Mouse (Mus musculus) cerebellum, adult 2 months (tissue): ENCODE measurements around the gene Slc45a1. TPM values are rescaled to one million over a fixed set of nuclear protein-coding genes. Genes with fewer than 3 reads are reported as not detected.
A peak's percentile ranks its signal among the peaks of the same experiment; 100 is the strongest.

ENCODE experiments used
- DNase-seq, 2 experiments: peaks; one replicate each; pipeline ENCODE4 v3.0.0; 2021
- H3K27ac ChIP-seq: fragments of 200-500 bp; 2 replicates; pipeline ENCODE4 v1.5.1; 2012; ENCODE audit warnings: low read length, control low read depth, inconsistent platforms; ENCODE audit not compliant: insufficient read depth
- H3K27me3 ChIP-seq: fragments of 200-500 bp; 2 replicates; pipeline ENCODE4 v1.6.1; 2012; ENCODE audit warnings: inconsistent platforms, mild to moderate bottlenecking, low read length, moderate library complexity; ENCODE audit not compliant: control insufficient read depth, insufficient read depth
- H3K4me1 ChIP-seq: fragments of 200-500 bp; 2 replicates; pipeline ENCODE4 v1.6.1; 2011; ENCODE audit warnings: low read length; ENCODE audit not compliant: control insufficient read depth, insufficient read depth
- H3K4me3 ChIP-seq: fragments of 200-500 bp; replicated peaks from 2 replicates; pipeline ENCODE3; 2011; ENCODE audit warnings: mild to moderate bottlenecking, low read depth, low read length, control low read depth; ENCODE audit not compliant: insufficient read depth
- CTCF ChIP-seq: fragments of 200-500 bp; IDR thresholded peaks from 2 replicates; pipeline ENCODE4 v1.5.1; 2011; ENCODE audit warnings: low read depth, mild to moderate bottlenecking, control low read depth, low read length, moderate library complexity, borderline replicate concordance; ENCODE audit not compliant: insufficient read depth
- POLR2A ChIP-seq: fragments of 200-500 bp; IDR thresholded peaks from 2 replicates; pipeline ENCODE4 v1.6.1; 2011; ENCODE audit warnings: low read length, control low read depth, borderline replicate concordance; ENCODE audit not compliant: insufficient read depth
- WGBS: fragments of 180-500 bp; shearing (Covaris S2); methylation state at CpG from one replicate; pipeline ENCODE4 v1.1.7; 2018; 5-methylcytosine and 5-hydroxymethylcytosine counted together
- polyA plus RNA-seq: library from polyadenylated mRNA; depleted of rRNA; stranded (reverse); fragments of >200 nt; gene quantifications from 2 replicates; pipeline ENCODE4 v1.2.3, GENCODE M21; 2012

Slc45a1 gene
- polyA plus RNA-seq, 1 experiment: 54.9 TPM

DNA sequence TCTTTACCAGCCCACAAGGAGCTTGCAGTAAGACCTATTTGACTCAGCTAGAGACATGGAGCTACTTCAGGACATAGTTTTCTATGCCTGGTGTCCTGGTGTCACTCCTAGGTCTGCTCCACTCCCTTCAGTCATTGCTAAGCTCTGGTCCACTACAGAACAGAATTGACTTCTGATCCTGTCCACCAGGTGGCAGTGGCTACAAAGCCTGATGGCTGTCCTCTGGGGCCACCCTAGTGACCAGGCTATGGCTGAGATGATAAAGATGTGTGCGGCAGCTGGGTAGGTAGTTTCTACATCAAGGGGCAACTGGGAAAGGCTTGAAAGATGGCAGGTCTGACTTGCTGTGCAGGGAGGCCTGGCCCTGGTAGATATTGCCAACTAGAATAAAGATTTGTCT is 26.5 kb downstream of the Slc45a1 start:
- 14% methylated on average over 1 of the region's 1 CpGs for WGBS
- peak; percentile 87 for TF ChIP-seq CTCF
- TF ChIP-seq POLR2A: no peak
- peak; percentile 78 to 80 for DNase-seq

GRCm38 (mm10) chr4:150624933-150625332 is 27.0 kb downstream of the Slc45a1 start:
- peaks cover 8% of the 10 kb centered on the region for H3K4me1 ChIP-seq
- H3K4me3 ChIP-seq: no peak overlapping the region
- 65% methylated on average over 4 of the region's 4 CpGs for WGBS
- H3K27me3 ChIP-seq: no peaks in the 10 kb centered on the region
- no peak overlapping the region for H3K27ac ChIP-seq
- TF ChIP-seq CTCF (no peak), POLR2A (no peak)
- no peak for DNase-seq

More for the DNA sequence above, 26.5 kb downstream of the Slc45a1 start:
- Histone ChIP-seq H3K4me3 (no peak overlapping the region), H3K27ac (no peak overlapping the region), H3K27me3 (no peaks in the 10 kb centered on the region), H3K4me1 (peaks cover 4% of the 10 kb centered on the region)

DNA sequence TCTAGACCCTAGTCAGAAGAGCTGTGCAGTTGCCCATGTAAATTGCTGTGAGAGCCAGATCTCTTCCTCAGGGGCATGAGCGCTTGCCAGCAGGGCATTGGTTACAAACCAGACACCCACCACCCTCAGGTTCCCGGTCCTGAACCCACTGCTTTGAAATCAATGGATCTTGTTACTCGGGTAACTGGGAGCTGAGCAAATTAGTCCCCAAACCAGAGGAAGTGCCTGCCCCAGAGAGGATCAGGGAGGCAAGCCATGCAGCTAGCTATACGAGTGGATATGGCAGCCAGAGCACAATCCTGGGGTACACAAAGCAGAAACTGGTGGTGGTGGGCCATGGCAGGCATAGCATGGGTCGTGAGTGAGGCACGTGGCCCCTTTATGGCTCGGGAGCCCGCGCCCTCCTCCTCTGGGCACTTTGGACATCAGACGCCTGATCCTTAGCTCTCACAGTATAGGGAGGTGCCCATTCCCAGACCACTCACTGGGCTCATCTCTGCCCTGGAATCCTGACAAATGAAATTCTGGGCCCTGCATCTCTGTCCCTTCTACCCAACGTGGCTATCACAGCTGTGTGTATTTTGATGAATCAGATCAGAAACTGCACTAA is 27.7 kb downstream of the Slc45a1 start:
- Histone ChIP-seq H3K27me3 (no peaks in the 10 kb centered on the region), H3K4me1 (peaks cover 8% of the 10 kb centered on the region), H3K4me3 (no peak overlapping the region), H3K27ac (no peak overlapping the region)
- no peak for DNase-seq
- no peak for TF ChIP-seq CTCF
- no peak for TF ChIP-seq POLR2A
- 53% methylated on average over 11 of the region's 11 CpGs for WGBS

DNA sequence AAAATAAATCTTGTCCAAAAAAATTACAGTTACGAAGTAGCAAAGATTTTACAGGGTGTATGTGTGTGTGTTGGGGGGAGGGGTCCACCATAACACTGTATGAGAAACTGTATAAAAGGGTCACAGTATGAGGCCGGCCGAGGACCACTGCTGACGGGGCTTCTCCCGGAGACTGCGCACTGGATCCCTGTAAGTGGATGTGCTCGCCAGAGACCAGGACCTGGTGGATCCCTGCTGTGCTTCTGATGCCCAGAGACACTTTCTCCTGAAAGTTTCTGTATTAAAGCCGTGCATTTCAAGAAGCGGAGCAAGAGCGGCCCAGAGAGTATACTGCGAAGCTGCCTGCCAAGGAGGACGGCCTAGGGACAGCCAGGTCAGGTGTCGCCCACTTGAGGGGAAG is 29.3 kb downstream of the Slc45a1 start:
- TF ChIP-seq CTCF (no peak), POLR2A (no peak)
- Histone ChIP-seq H3K4me3 (no peak overlapping the region), H3K4me1 (peaks cover 8% of the 10 kb centered on the region), H3K27me3 (no peaks in the 10 kb centered on the region), H3K27ac (no peak overlapping the region)
- WGBS: 79% methylated on average over 13 of the region's 13 CpGs
- DNase-seq: no peak

GRCm38 (mm10) chr4:150619011-150619410 is 33.0 kb downstream of the Slc45a1 start:
- Histone ChIP-seq H3K4me3 (no peak overlapping the region), H3K27ac (no peak overlapping the region), H3K4me1 (peaks cover 18% of the 10 kb centered on the region), H3K27me3 (no peaks in the 10 kb centered on the region)
- 55% methylated on average over 7 of the region's 7 CpGs for WGBS
- DNase-seq: no peak
- no peak for TF ChIP-seq CTCF
- no peak for TF ChIP-seq POLR2A

GRCm38 (mm10) chr4:150616841-150617240 is 35.1 kb downstream of the Slc45a1 start:
- no peak overlapping the region for H3K27ac ChIP-seq
- 87% methylated on average over 20 of the region's 20 CpGs for WGBS
- no peak overlapping the region for H3K4me3 ChIP-seq

DNA sequence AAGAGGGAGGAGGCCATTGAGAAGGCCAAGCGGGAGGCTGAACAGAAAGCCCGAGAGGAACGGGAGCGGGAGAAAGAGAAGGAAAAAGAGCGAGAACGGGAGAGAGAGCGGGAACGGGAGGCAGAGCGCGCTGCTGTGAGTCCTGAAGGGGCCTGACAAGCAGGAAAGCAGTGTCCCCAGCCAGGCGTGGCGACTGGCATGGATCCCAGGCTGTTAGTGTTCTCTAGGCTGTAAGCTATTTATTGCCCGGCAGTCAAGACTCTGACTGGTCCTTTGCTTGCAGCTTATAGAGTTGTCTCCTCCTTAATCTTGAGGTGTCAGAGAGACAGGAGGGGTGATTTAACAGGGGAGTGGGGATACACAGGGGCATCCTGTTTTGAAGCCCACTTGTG is 35.9 kb downstream of the Slc45a1 start:
- no peak for DNase-seq
- H3K27ac ChIP-seq: no peak overlapping the region
- 34% methylated on average over 13 of the region's 13 CpGs for WGBS
- H3K4me3 ChIP-seq: no peak overlapping the region
- no peaks in the 10 kb centered on the region for H3K27me3 ChIP-seq
- no peak for TF ChIP-seq CTCF
- TF ChIP-seq POLR2A: no peak
- H3K4me1 ChIP-seq: peaks cover 18% of the 10 kb centered on the region

More at GRCm38 (mm10) chr4:150616841-150617240, 35.1 kb downstream of the Slc45a1 start:
- H3K27me3 ChIP-seq: no peaks in the 10 kb centered on the region
- H3K4me1 ChIP-seq: peaks cover 18% of the 10 kb centered on the region
- no peak for TF ChIP-seq CTCF
- no peak for TF ChIP-seq POLR2A
- no peak for DNase-seq

- H3K27me3 ChIP-seq: no peaks in the 10 kb centered on the region
- no peak overlapping the region for H3K4me3 ChIP-seq
- H3K27ac ChIP-seq: no peak overlapping the region
- no peak for DNase-seq
- TF ChIP-seq CTCF: no peak
- TF ChIP-seq POLR2A: no peak
- 76% methylated on average over 12 of the region's 12 CpGs for WGBS
- H3K4me1 ChIP-seq: peaks cover 16% of the 10 kb centered on the region
Measured at GRCm38 (mm10) chr4:150615251-150616028, 36.5 kb downstream of the Slc45a1 start.
